Mouse (Mus musculus) liver, embryonic 11.5 days (tissue): ENCODE results near the gene Tns1. TPM values are rescaled to one million over a fixed set of nuclear protein-coding genes. Genes with fewer than 3 reads are reported as not detected.
A peak's percentile ranks its signal among the peaks of the same experiment; 100 is the strongest.

Experiments
- ATAC-seq: fragments of 200-750 bp; cut with Nextera tagmentation; replicated peaks from 2 replicates; pipeline ENCODE4 v1.8.0; 2017; ENCODE audit warnings: moderate number of reproducible peaks, mild to moderate bottlenecking, moderate TSS enrichment, moderate library complexity; ENCODE audit not compliant: low FRiP score
- DNase-seq: peaks from one replicate; pipeline ENCODE4 v3.0.0-alpha.2; 2017; ENCODE audit warnings: low spot score
- H3K27ac ChIP-seq: fragments of 300-500 bp; sonication (generic); 2 replicates; pipeline ENCODE4 v1.5.1; 2014; ENCODE audit warnings: mild to moderate bottlenecking, low read depth, low read length, control low read depth
- H3K27me3 ChIP-seq: fragments of 300-500 bp; sonication (generic); replicated peaks from 2 replicates; pipeline ENCODE4 v1.6.1; 2014; ENCODE audit warnings: low read length, mixed read lengths; ENCODE audit not compliant: control insufficient read depth, insufficient read depth
- H3K36me3 ChIP-seq: fragments of 300-500 bp; sonication (generic); 2 replicates; pipeline ENCODE4 v1.6.1; 2014; ENCODE audit warnings: mild to moderate bottlenecking, low read length, moderate library complexity, mixed read lengths; ENCODE audit not compliant: control insufficient read depth, insufficient read depth
- H3K4me1 ChIP-seq: fragments of 300-500 bp; sonication (generic); replicated peaks from 2 replicates; pipeline ENCODE4 v1.6.1; 2014; ENCODE audit warnings: low read length, mixed read lengths; ENCODE audit not compliant: control insufficient read depth, insufficient read depth
- H3K4me2 ChIP-seq: fragments of 300-500 bp; sonication (generic); 2 replicates; pipeline ENCODE4 v1.6.1; 2014; ENCODE audit warnings: mild to moderate bottlenecking, control low read depth, moderate library complexity
- H3K4me3 ChIP-seq: fragments of 300-500 bp; sonication (generic); 2 replicates; pipeline ENCODE4 v1.5.1; 2014; ENCODE audit warnings: low read depth, low read length, control low read depth
- H3K9ac ChIP-seq: fragments of 300-500 bp; sonication (generic); 2 replicates; pipeline ENCODE4 v1.6.1; 2014; ENCODE audit warnings: low read depth, low read length, control low read depth
- H3K9me3 ChIP-seq: fragments of 300-500 bp; sonication (generic); 2 replicates; pipeline ENCODE4 v1.6.1; 2016; ENCODE audit warnings: low read length, inconsistent platforms, mixed read lengths; ENCODE audit not compliant: control insufficient read depth
- WGBS: fragments of 180-500 bp; shearing (Covaris S2); extraction: QIAGEN DNeasy Blood & Tissue Kit; methylation state at CpG from one replicate; pipeline ENCODE4 v1.1.7; 2014; 5-methylcytosine and 5-hydroxymethylcytosine counted together
- polyA plus RNA-seq: library from polyadenylated mRNA; unstranded; fragments of >200 nt; fragmentation: Nextera tagmentation; extraction: Ambion mirVana; gene quantifications from 2 replicates; pipeline ENCODE4 v1.2.1, GENCODE M21; 2014

The Tns1 gene
- polyA plus RNA-seq, 1 experiment from 2014 or later, result 19.4 TPM

DNA sequence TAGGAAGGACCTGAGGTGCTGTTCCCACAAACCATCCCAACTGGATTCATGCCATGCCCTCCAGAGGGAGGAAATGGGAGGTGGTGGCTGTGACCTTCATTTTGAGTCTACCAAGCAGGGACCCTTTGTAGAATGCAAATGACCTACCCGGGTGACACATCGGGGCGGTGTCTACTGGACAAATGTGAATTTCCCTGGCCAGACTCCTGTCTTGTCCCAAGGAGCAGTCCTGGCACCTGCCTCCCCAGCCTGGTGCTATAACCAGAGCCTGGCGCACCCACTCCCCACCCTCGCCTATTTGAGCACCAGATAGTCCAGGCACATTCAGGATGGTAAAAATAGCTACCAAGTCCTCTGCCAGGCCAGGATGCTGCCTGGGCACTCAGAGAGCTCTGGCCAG is 162.2 kb downstream of the Tns1 start:
- DNase-seq, result no peak
- Histone ChIP-seq H3K4me3 (no peak overlapping the region), H3K9ac (no peak overlapping the region), H3K4me2 (no peak overlapping the region), H3K4me1 (peaks cover 13% of the 10 kb centered on the region), H3K36me3 (no peaks in the 10 kb centered on the region), H3K27me3 (no peaks in the 10 kb centered on the region), H3K9me3 (no peaks in the 10 kb centered on the region), H3K27ac (peak overlapping the region; percentile 32; the same call in 1 of the 2 replicates)
- WGBS, result 84% methylated on average over 5 of the region's 5 CpGs
- no peak for ATAC-seq

DNA sequence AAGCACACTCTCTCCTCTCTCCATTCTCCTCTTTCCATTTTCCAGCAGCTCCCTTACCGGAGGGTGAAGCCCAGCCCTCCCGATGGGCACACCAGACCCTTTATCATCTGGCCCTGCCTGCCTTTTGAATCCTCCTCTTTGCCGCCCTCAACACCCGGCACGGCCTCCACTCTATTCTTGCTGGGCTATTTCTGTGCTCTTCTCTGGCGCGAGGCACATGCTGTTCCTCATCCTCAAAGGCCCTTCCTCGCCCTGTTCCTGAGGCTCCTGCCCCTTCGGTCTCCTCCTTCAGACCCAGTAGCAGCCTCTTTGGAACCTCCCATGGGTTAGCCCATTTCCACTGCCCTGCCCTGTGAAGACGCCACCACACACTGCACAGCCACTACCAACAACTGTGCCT is 164.5 kb downstream of the Tns1 start:
- H3K27ac ChIP-seq, result no peak overlapping the region
- ATAC-seq (no peak), DNase-seq (no peak)
- no peaks in the 10 kb centered on the region for H3K9me3 ChIP-seq
- H3K27me3 ChIP-seq, result no peaks in the 10 kb centered on the region
- peaks cover 15% of the 10 kb centered on the region for H3K4me1 ChIP-seq
- H3K4me2 ChIP-seq, result no peak overlapping the region
- no peak overlapping the region for H3K9ac ChIP-seq
- H3K36me3 ChIP-seq, result no peaks in the 10 kb centered on the region
- no peak overlapping the region for H3K4me3 ChIP-seq
- 86% methylated on average over 10 of the region's 10 CpGs for WGBS

DNA sequence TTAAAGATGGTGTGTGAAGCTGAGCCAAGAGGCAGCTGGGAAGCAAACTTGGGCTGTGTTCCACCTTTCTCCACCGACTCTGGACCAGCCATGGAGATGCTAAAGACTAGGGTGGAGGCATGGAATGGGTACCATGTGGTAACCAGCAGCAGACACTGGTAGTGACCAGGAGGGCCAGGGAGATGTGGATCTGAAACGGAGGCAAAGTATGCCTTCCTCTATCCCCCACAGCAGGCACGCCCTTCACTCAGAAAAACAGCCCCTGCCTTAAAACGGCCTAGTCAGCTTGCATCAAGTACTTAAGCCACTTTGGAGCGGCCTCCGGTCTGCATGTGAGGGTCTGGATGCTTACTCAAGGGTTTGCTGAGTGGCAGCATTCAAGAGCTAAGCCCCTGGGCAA is 164.9 kb downstream of the Tns1 start:
- peaks cover 15% of the 10 kb centered on the region for H3K4me1 ChIP-seq
- 77% methylated on average over 6 of the region's 6 CpGs for WGBS
- H3K27me3 ChIP-seq, result no peaks in the 10 kb centered on the region
- H3K4me2 ChIP-seq, result no peak overlapping the region
- no peak for ATAC-seq
- no peak for DNase-seq
- no peaks in the 10 kb centered on the region for H3K9me3 ChIP-seq
- no peak overlapping the region for H3K9ac ChIP-seq
- no peak overlapping the region for H3K27ac ChIP-seq
- no peaks in the 10 kb centered on the region for H3K36me3 ChIP-seq
- no peak overlapping the region for H3K4me3 ChIP-seq

DNA sequence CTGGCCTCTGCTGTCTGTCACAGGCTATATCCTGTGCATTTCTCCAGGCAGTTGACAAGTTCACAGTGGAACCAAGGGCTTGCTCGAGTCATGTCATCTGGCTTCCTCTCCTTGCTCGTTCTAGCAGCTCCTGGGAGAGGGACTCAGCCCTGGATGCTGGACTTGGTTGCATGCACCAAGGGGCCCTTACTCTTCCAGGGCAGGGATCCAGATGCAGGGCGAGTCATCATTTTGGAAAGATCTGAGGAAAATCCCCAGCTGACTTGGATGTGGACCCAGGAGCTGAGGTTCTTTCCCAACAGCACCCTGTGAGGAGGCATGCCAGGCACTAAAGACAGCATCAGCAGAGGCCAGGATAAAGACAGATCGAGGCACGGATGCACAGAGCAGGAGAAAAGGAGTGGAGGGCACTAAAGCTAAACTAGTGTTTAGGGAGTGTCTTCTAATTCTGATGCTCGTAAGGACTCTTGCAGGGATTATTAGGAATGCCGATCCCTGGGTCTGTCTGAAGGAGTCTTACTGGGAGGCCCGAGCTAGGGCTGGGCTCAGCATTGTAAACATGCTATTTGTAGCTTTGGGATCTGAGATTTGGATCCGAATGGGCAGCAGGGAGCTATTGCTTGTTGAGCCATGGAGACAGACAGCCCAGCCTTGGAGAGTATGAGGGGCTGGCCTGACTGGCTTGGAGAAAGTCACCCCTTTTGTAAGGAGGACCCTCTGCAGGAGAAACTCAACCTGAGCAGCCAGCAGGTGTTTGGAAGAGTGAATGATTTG is 165.9 kb downstream of the Tns1 start:
- 57% methylated on average over 9 of the region's 9 CpGs for WGBS
- no peak for DNase-seq
- Histone ChIP-seq H3K4me1 (peaks cover 14% of the 10 kb centered on the region), H3K27me3 (no peaks in the 10 kb centered on the region), H3K4me2 (no peak overlapping the region), H3K9me3 (no peaks in the 10 kb centered on the region), H3K27ac (no peak overlapping the region), H3K4me3 (no peak overlapping the region), H3K36me3 (peaks cover 2% of the 10 kb centered on the region; the same call in 1 of the 2 replicates), H3K9ac (no peak overlapping the region)
- ATAC-seq, result no peak

DNA sequence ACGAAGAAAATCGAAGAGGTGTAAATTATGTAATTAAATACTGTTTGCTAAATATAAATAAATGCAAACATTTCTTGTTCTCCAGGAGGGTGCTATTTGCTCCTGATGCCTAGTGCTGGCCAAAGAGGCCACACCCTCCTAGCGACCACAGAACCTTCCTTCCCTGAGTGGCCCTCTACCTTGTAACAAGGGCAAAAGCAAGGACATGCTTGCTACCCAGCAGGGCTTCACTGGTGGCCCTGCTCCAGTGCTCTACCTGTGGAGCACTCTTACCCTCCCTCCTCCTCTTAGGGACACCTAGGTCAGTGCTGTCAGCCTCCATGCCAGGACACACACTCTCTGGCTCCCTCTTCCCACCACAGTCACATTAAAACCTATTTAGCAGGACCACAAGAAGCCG is 166.8 kb downstream of the Tns1 start:
- no peaks in the 10 kb centered on the region for H3K27me3 ChIP-seq
- no peak overlapping the region for H3K9ac ChIP-seq
- ATAC-seq (no peak), DNase-seq (no peak)
- WGBS, result 62% methylated on average over 4 of the region's 4 CpGs
- H3K4me1 ChIP-seq, result peaks cover 7% of the 10 kb centered on the region
- no peak overlapping the region for H3K4me2 ChIP-seq
- H3K4me3 ChIP-seq, result no peak overlapping the region
- H3K27ac ChIP-seq, result no peak overlapping the region
- no peaks in the 10 kb centered on the region for H3K9me3 ChIP-seq
- H3K36me3 ChIP-seq, result peaks cover 3% of the 10 kb centered on the region; the same call in 1 of the 2 replicates

DNA sequence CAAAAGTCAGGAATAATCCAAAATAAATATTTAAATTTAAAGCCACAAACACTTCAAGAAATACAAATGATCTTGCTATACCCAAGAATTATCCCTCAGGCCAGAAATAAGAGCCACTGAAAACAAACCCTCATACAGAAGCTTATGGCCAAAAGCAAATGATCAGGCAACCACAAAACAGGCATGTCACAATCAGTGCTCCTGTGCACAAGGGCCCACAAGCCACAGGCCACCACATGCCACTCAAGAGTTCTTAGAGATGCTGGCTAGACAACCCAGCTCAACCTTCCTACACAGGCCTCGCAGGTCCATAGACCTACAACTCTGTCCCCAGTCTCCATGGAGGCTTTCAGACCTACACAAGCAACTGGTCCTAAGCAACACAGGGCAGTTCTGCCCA is 167.9 kb downstream of the Tns1 start:
- Histone ChIP-seq H3K4me3 (no peak overlapping the region), H3K36me3 (peaks cover 3% of the 10 kb centered on the region; the same call in 1 of the 2 replicates), H3K9me3 (no peaks in the 10 kb centered on the region), H3K27me3 (no peaks in the 10 kb centered on the region), H3K27ac (no peak overlapping the region), H3K9ac (no peak overlapping the region), H3K4me1 (peaks cover 6% of the 10 kb centered on the region), H3K4me2 (no peak overlapping the region)
- no peak for ATAC-seq
- no peak for DNase-seq
- 86% methylated on average over 1 of the region's 1 CpGs for WGBS

DNA sequence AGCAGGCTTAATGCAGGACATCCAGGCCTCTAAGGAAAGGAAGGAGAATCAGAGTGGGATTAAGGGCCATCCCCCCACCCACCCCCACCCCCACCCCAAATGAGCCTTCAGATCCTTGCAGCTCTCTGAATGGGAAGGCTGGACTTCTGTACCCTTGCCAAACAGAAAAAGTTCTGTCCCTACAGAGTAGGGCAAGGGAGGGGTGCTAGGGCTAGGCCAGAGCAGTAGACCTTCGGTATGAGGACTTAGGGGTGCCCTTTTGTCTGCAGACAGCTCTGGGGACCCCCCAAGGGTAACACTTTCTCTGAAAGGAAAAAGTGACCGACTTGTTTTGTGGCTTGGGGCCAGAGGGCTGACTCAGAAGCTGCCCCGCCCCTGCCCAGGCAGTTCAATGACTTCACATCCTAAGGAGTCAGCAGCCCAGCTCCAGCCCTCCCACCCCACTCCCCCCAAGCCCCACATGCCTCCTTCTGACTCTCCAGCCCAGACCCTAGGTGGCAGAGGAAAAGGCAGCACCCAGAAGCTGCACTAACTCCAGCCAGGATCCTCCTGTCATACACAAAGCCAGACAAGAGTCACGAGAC is 168.9 kb downstream of the Tns1 start:
- WGBS, result 23% methylated on average over 4 of the region's 4 CpGs

DNA sequence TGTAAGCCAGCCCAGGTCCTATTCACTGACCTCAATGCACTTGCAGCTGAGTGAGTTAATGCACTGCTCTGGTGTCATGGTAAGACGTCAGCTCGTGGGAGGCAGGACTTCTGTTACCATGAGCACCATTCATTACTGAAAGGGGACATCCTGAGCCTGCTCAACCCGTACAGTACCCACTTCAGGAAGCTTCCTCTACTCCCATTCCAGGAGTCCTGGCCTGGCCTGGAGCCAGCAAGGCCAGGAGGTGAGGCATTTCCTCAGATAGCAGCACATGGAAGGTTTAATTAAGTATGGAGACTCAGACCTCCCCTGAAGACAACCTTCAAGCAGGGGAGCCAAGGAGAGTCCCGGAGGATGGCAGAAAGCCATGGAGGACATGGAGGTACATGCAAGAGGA is 169.6 kb downstream of the Tns1 start:
- H3K27ac ChIP-seq, result no peak overlapping the region
- H3K4me3 ChIP-seq, result no peak overlapping the region
- no peaks in the 10 kb centered on the region for H3K27me3 ChIP-seq
- no peaks in the 10 kb centered on the region for H3K9me3 ChIP-seq
- H3K36me3 ChIP-seq, result peaks cover 3% of the 10 kb centered on the region; the same call in 1 of the 2 replicates
- 51% methylated on average over 4 of the region's 4 CpGs for WGBS
- peaks cover 6% of the 10 kb centered on the region for H3K4me1 ChIP-seq
- H3K4me2 ChIP-seq, result no peak overlapping the region
- ATAC-seq (no peak), DNase-seq (no peak)
- no peak overlapping the region for H3K9ac ChIP-seq

More for the DNA sequence above, 168.9 kb downstream of the Tns1 start:
- Histone ChIP-seq H3K4me2 (no peak overlapping the region), H3K4me3 (no peak overlapping the region), H3K4me1 (peaks cover 6% of the 10 kb centered on the region), H3K36me3 (peaks cover 3% of the 10 kb centered on the region; the same call in 1 of the 2 replicates), H3K27me3 (no peaks in the 10 kb centered on the region), H3K27ac (no peak overlapping the region; the same call in 1 of the 2 replicates), H3K9me3 (no peaks in the 10 kb centered on the region), H3K9ac (no peak overlapping the region)
- no peak; the same call in 1 of the 2 replicates for ATAC-seq
- DNase-seq, result no peak

DNA sequence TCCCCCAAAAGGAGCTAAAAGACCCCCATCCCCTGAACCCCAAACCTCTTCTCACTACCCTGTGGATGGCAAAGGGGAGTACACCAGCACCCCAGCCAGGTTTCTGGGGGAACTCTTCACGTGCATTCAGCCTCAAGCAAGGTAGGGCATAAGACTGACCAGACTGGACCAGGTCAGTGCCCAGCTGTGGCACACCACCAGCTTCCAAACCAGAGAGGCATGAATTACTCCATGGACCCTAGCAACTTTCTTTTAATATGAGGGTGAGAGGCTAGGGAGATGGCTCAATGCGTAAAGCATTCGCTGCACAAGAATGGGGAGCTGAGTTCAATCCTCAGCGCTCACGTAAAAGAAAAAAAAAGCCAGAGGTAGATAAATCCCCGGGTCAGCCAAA is 170.2 kb downstream of the Tns1 start:
- no peak for ATAC-seq
- H3K4me2 ChIP-seq, result no peak overlapping the region
- H3K4me3 ChIP-seq, result no peak overlapping the region
- no peaks in the 10 kb centered on the region for H3K27me3 ChIP-seq
- H3K27ac ChIP-seq, result no peak overlapping the region
- 87% methylated on average over 6 of the region's 6 CpGs for WGBS
- H3K36me3 ChIP-seq, result peaks cover 3% of the 10 kb centered on the region; the same call in 1 of the 2 replicates
- no peak overlapping the region for H3K9ac ChIP-seq
- H3K4me1 ChIP-seq, result peaks cover 6% of the 10 kb centered on the region
- DNase-seq, result no peak
- H3K9me3 ChIP-seq, result no peaks in the 10 kb centered on the region
